Mouse (Mus musculus) C2C12 (cell line): ENCODE data around the gene Samd15. TPM values are rescaled to one million over a fixed set of nuclear protein-coding genes. Genes with fewer than 3 reads are reported as not detected.

ENCODE experiments used
- H3K27me3 ChIP-seq: one replicate; pipeline ENCODE4 v1.6.1; 2011; ENCODE audit not compliant: control insufficient read depth, insufficient read depth, insufficient read length
- H3K36me3 ChIP-seq: one replicate; pipeline ENCODE4 v1.6.1; 2011; ENCODE audit not compliant: control insufficient read depth, insufficient read depth
- H3K4me3 ChIP-seq: one replicate; pipeline ENCODE4 v1.5.1; 2011; ENCODE audit warnings: mild to moderate bottlenecking, control low read depth; ENCODE audit not compliant: poor library complexity, insufficient read depth, severe bottlenecking
- H3K79me2 ChIP-seq: one replicate; pipeline ENCODE4 v1.6.1; 2011; ENCODE audit not compliant: control insufficient read depth, insufficient read depth
- H3K79me3 ChIP-seq: one replicate; pipeline ENCODE4 v1.6.1; 2011; ENCODE audit warnings: low read depth, control low read depth
- H3ac ChIP-seq: one replicate; pipeline ENCODE3; 2011; ENCODE audit warnings: low read depth; ENCODE audit not compliant: control insufficient read depth, insufficient read length
- CEBPB ChIP-seq: IDR thresholded peaks from one replicate; pipeline ENCODE4 v1.6.1; 2011; ENCODE audit warnings: low read depth, mild to moderate bottlenecking, control low read depth, moderate library complexity
- CTCF ChIP-seq: IDR thresholded peaks from one replicate; pipeline ENCODE4 v1.5.1; 2011; ENCODE audit not compliant: control insufficient read depth, insufficient read depth, insufficient read length
- FOSL1 ChIP-seq: IDR thresholded peaks from one replicate; pipeline ENCODE4 v1.8.0; 2011; ENCODE audit warnings: mild to moderate bottlenecking, low read length; ENCODE audit not compliant: poor library complexity, insufficient read depth, severe bottlenecking
- MAX ChIP-seq: IDR thresholded peaks from one replicate; pipeline ENCODE4 v1.6.1; 2011; ENCODE audit warnings: mild to moderate bottlenecking, control low read depth
- MYOD1 ChIP-seq: IDR thresholded peaks from one replicate; pipeline ENCODE4 v1.6.1; 2011; ENCODE audit warnings: low read depth; ENCODE audit not compliant: control insufficient read depth, insufficient read length
- MYOG ChIP-seq: IDR thresholded peaks from one replicate; pipeline ENCODE4 v1.6.1; 2011; ENCODE audit not compliant: control insufficient read depth, insufficient read length; ENCODE audit errors: extremely low read depth
- USF1 ChIP-seq: IDR thresholded peaks from one replicate; pipeline ENCODE4 v1.6.1; 2011; ENCODE audit warnings: low read depth, mild to moderate bottlenecking, control low read depth, moderate library complexity
- polyA plus RNA-seq: library from polyadenylated mRNA; unstranded; fragments of >200 nt; fragmentation: generic; extraction: Trizol; gene quantifications from one replicate; pipeline ENCODE4 v1.2.1, GENCODE M21; 2012; ENCODE audit warnings: missing spikeins

The Samd15 gene
- polyA plus RNA-seq, 1 experiment, result 0.26 TPM

GRCm38 (mm10) chr12:87175194-87175946, 24.2 kb upstream of the Samd15 start:
- Histone ChIP-seq H3K27me3 (no peaks in the 10 kb centered on the region), H3K36me3 (peaks cover 6% of the 10 kb centered on the region), H3K4me3 (no peak overlapping the region), H3K79me2 (no peaks in the 10 kb centered on the region), H3ac (no peak overlapping the region), H3K79me3 (no peaks in the 10 kb centered on the region)
- TF ChIP-seq CEBPB (no peak), MYOD1 (no peak), CTCF (no peak), USF1 (no peak), MYOG (no peak), MAX (no peak), FOSL1 (no peak)

GRCm38 (mm10) chr12:87177631-87178030, 21.9 kb upstream of the Samd15 start:
- no peak for TF ChIP-seq MYOD1
- TF ChIP-seq MAX, result no peak
- TF ChIP-seq CEBPB, result no peak
- no peak for TF ChIP-seq USF1
- TF ChIP-seq MYOG, result no peak
- TF ChIP-seq FOSL1, result no peak
- TF ChIP-seq CTCF, result no peak
- H3K36me3 ChIP-seq, result peaks cover 7% of the 10 kb centered on the region
- no peaks in the 10 kb centered on the region for H3K79me3 ChIP-seq
- H3ac ChIP-seq, result no peak overlapping the region
- H3K79me2 ChIP-seq, result no peaks in the 10 kb centered on the region
- H3K27me3 ChIP-seq, result no peaks in the 10 kb centered on the region
- H3K4me3 ChIP-seq, result no peak overlapping the region

- Histone ChIP-seq H3K79me3 (peaks cover 6% of the 10 kb centered on the region), H3K36me3 (no peaks in the 10 kb centered on the region), H3ac (no peak overlapping the region), H3K27me3 (no peaks in the 10 kb centered on the region), H3K79me2 (peaks cover 15% of the 10 kb centered on the region), H3K4me3 (no peak overlapping the region)
- no peak for TF ChIP-seq MYOG
- TF ChIP-seq CTCF, result no peak
- TF ChIP-seq MAX, result no peak
- no peak for TF ChIP-seq FOSL1
- TF ChIP-seq CEBPB, result no peak
These were observed 6.5 kb upstream of the Samd15 start for GRCm38 (mm10) chr12:87193008-87193407.

- no peaks in the 10 kb centered on the region for H3K27me3 ChIP-seq
- no peak overlapping the region for H3ac ChIP-seq
- H3K36me3 ChIP-seq, result no peaks in the 10 kb centered on the region
- TF ChIP-seq CEBPB (no peak), MAX (no peak), MYOD1 (no peak), CTCF (no peak), FOSL1 (no peak), USF1 (no peak), MYOG (no peak)
- H3K4me3 ChIP-seq, result no peak overlapping the region
- H3K79me2 ChIP-seq, result peaks cover 24% of the 10 kb centered on the region
- H3K79me3 ChIP-seq, result peaks cover 6% of the 10 kb centered on the region
These were observed 4.5 kb upstream of the Samd15 start for GRCm38 (mm10) chr12:87195069-87195468.

GRCm38 (mm10) chr12:87196310-87196709, 3.2 kb upstream of the Samd15 start:
- H3K27me3 ChIP-seq, result no peaks in the 10 kb centered on the region
- TF ChIP-seq CEBPB, result no peak
- TF ChIP-seq MAX, result no peak
- no peak for TF ChIP-seq FOSL1
- no peak for TF ChIP-seq MYOG
- no peak for TF ChIP-seq USF1
- no peak for TF ChIP-seq CTCF
- no peak for TF ChIP-seq MYOD1

GRCm38 (mm10) chr12:87198792-87199191, 731 bp upstream of the Samd15 start:
- H3K36me3 ChIP-seq, result no peaks in the 10 kb centered on the region
- H3K4me3 ChIP-seq, result no peak overlapping the region
- no peaks in the 10 kb centered on the region for H3K27me3 ChIP-seq
- peaks cover 14% of the 10 kb centered on the region for H3K79me2 ChIP-seq
- H3K79me3 ChIP-seq, result peaks cover 3% of the 10 kb centered on the region
- TF ChIP-seq FOSL1 (no peak), MYOG (no peak), CTCF (no peak), MAX (no peak), CEBPB (no peak), USF1 (no peak), MYOD1 (no peak)
- no peak overlapping the region for H3ac ChIP-seq

More at GRCm38 (mm10) chr12:87196310-87196709, 3.2 kb upstream of the Samd15 start:
- H3K4me3 ChIP-seq, result no peak overlapping the region
- H3K79me3 ChIP-seq, result peaks cover 6% of the 10 kb centered on the region
- no peak overlapping the region for H3ac ChIP-seq
- no peaks in the 10 kb centered on the region for H3K36me3 ChIP-seq
- peaks cover 24% of the 10 kb centered on the region for H3K79me2 ChIP-seq
